Mouse (Mus musculus) embryo, embryonic 10 days (tissue): Measurements from ENCODE around the gene Gm11238.
"Not testable (repeated sequence)": the region's sequence is repeated elsewhere in the genome, so short reads cannot be mapped to it uniquely, and the experiment has no call there.

Experiments used
- DNase-seq: peaks from one replicate; pipeline ENCODE4 v3.0.0-alpha.2; 2015; ENCODE audit warnings: low spot score

The Gm11238 gene

GRCm38 (mm10) chr4:73607581-73607980 is at the start of gene Gm11238:
Gm11238 (plus strand) TSS chr4:73607881.
- not testable (repeated sequence) for DNase-seq

GRCm38 (mm10) chr4:73599248-73599647 is 8.4 kb upstream of the Gm11238 start:
- DNase-seq = peak; percentile 89

GRCm38 (mm10) chr4:73622684-73623083 is 15.0 kb downstream of the Gm11238 start, which contains the start of gene Gm11237:
Gm11237 (plus strand) TSS chr4:73622984.
- not testable (repeated sequence) for DNase-seq

- DNase-seq = not testable (repeated sequence)
Measured at GRCm38 (mm10) chr4:73637821-73638220, 30.1 kb downstream of the Gm11238 start, which contains the start of gene Gm11236. Gm11236 (plus strand) TSS chr4:73638121.

GRCm38 (mm10) chr4:73661864-73662263 is 54.2 kb downstream of the Gm11238 start:
- not testable (repeated sequence) for DNase-seq

GRCm38 (mm10) chr4:73668054-73668453 is 60.4 kb downstream of the Gm11238 start, which contains the start of gene Gm11239:
Gm11239 (plus strand) TSS chr4:73668354.
- DNase-seq = not testable (repeated sequence)

- DNase-seq = not testable (repeated sequence)
Measured at GRCm38 (mm10) chr4:73683216-73683615, 75.5 kb downstream of the Gm11238 start, which contains the start of gene Gm428. Gm428 (plus strand) TSS chr4:73683516.
